Mouse (Mus musculus) CH12.LX (cell line): Measurements from ENCODE around the gene Maml2.

ENCODE experiments used
- CTCF ChIP-seq, 2 experiments: IDR thresholded peaks in 1 of 2; conservative IDR thresholded peaks in 1 of 2; 2 replicates each; pipeline ENCODE4 v1.5.1; 2011 to 2012; ENCODE audit warnings: low read depth in 2 of 2, low read length in 2 of 2, improper control_type of control experiment in 1 of 2, inconsistent platforms in 1 of 2, mild to moderate bottlenecking in 1 of 2, moderate library complexity in 1 of 2
- E2F4 ChIP-seq: IDR thresholded peaks from 2 replicates; pipeline ENCODE4 v1.6.1; 2011; ENCODE audit warnings: low read depth, low read length, improper control_type of control experiment; ENCODE audit not compliant: insufficient replicate concordance
- IRF4 ChIP-seq: IDR thresholded peaks from 2 replicates; pipeline ENCODE4 v1.6.1; 2014; ENCODE audit warnings: low read depth, mild to moderate bottlenecking, inconsistent platforms, low read length, improper control_type of control experiment
- JUND ChIP-seq: conservative IDR thresholded peaks from 2 replicates; pipeline ENCODE4 v1.6.1; 2011; ENCODE audit warnings: low read depth, low read length, improper control_type of control experiment
- KAT2A ChIP-seq: IDR thresholded peaks from 2 replicates; pipeline ENCODE4 v1.6.1; 2012; ENCODE audit warnings: low read length, improper control_type of control experiment, inconsistent platforms; ENCODE audit not compliant: insufficient replicate concordance
- MAFK ChIP-seq: IDR thresholded peaks from 2 replicates; pipeline ENCODE4 v1.6.1; 2011; ENCODE audit warnings: low read length, improper control_type of control experiment; ENCODE audit not compliant: insufficient replicate concordance
- MEF2A ChIP-seq: IDR thresholded peaks from 2 replicates; pipeline ENCODE4 v1.6.1; 2014; ENCODE audit warnings: low read depth, mild to moderate bottlenecking, inconsistent platforms, low read length, improper control_type of control experiment, borderline replicate concordance
- NELFE ChIP-seq: IDR thresholded peaks from 2 replicates; pipeline ENCODE4 v1.6.1; 2011; ENCODE audit warnings: low read depth, low read length, improper control_type of control experiment
- PAX5 ChIP-seq: IDR thresholded peaks from 2 replicates; pipeline ENCODE4 v1.6.1; 2012; ENCODE audit warnings: low read length, inconsistent platforms, mixed read lengths
- POLR2A ChIP-seq: IDR thresholded peaks from 2 replicates; pipeline ENCODE4 v1.6.1; 2011; ENCODE audit warnings: low read depth, mild to moderate bottlenecking, improper control_type of control experiment, low read length
- ZC3H11A ChIP-seq: IDR thresholded peaks from 2 replicates; pipeline ENCODE4 v1.6.1; 2012; ENCODE audit warnings: low read depth, mild to moderate bottlenecking, inconsistent platforms, low read length, improper control_type of control experiment
- ZNF384 ChIP-seq: IDR thresholded peaks from 2 replicates; pipeline ENCODE4 v1.6.1; 2012; ENCODE audit warnings: low read depth, low read length, improper control_type of control experiment, inconsistent platforms

- no peak for TF ChIP-seq CTCF (conservative IDR thresholded peaks at IDR 0.05 in 1 of 2, IDR thresholded peaks at IDR 0.05 in 1 of 2; ENCODE audit: low read depth in 2 of 2, low read length in 2 of 2)
- no peak for TF ChIP-seq ZNF384
- TF ChIP-seq PAX5: no peak
- TF ChIP-seq IRF4: no peak
- no peak for TF ChIP-seq KAT2A
- no peak for TF ChIP-seq E2F4
- TF ChIP-seq MAFK: no peak
- no peak for TF ChIP-seq ZC3H11A
- no peak for TF ChIP-seq POLR2A
- TF ChIP-seq MEF2A: no peak
- no peak for TF ChIP-seq NELFE
- no peak for TF ChIP-seq JUND
Measured at GRCm38 (mm10) chr9:13506956-13507821, 209.4 kb downstream of the Maml2 start.
